Mouse (Mus musculus): Measurements from ENCODE around the gene Cdh23. TPM values are rescaled to one million over a fixed set of nuclear protein-coding genes. Genes with fewer than 3 reads are reported as not detected.

Cdh23 gene
- polyA plus RNA-seq, 1 experiment from 2014 or later: 6.9 TPM

DNA sequence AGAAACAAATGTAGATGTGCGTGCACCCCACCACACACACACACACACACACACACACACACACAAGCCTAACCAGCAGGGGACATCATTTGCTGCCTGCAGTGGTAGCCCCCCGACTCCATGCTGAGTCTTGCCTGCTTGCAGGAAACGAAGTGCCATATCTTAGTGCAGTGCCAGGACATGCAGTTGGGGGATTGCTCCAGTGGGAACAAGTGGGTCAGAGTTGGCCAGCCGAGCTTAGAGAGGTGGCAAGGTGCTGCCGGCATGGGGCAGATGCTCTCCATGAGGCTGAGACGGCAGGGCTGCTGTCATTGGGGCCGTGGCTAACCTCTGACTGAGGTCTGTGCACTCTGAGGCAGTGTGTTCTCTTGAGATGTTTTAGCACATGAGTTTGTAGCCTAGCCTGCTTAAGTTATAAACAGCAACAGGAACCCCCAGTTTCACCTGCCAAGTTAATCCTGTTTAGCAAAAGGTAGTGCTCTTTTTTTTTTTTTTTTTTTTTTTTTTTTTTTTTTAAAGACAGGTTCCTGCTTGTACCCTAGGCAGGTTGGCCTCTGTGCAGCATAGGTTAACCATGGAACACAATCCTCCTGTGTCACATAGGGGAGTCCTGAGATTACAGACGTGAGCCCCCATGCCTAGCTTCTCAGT is 416.9 kb downstream of the Cdh23 start:
- ATAC-seq (ENCODE audit: low FRiP score, low read depth): no peak
- H3K27ac ChIP-seq (replicated peaks): no peak overlapping the region

DNA sequence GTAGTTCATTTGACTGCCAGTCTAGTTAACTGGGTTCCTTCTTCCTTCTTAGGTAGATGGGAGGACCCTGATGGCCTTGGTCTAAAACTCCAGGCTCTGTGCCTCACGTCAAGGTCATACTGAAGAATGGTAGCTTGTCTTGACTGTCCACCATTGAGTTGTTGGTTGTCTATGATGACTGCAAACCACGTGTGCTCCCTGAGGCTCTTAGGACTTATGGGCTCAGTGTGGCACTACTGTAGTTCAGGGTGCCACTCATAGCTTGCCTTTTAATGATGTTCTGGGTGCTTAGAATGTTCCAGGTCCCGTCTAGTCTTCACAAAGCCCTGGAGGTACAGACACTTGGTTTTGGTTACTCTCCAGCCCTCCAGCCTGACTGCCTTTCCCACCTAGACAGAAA is 417.5 kb downstream of the Cdh23 start:
- ATAC-seq (ENCODE audit: low FRiP score, low read depth): no peak
- Histone ChIP-seq H3K4me3 (peak overlapping the region; percentile 66), H3K4me1 (replicated peaks) (peaks cover 54% of the 10 kb centered on the region), H3K9me3 (no peaks in the 10 kb centered on the region), H3K27me3 (no peaks in the 10 kb centered on the region), H3K36me3 (no peaks in the 10 kb centered on the region), H3K27ac (replicated peaks) (0 out of 2 replicates have a peak overlapping the region, but pooled peaks have one; percentile 5), H3K4me2 (peak overlapping the region; percentile 75), H3K9ac (peak overlapping the region; percentile 74; the same call in 1 of the 2 replicates)
- 73% methylated on average over 3 of the region's 3 CpGs for WGBS

More for the DNA sequence above, 416.9 kb downstream of the Cdh23 start:
- WGBS: 61% methylated on average over 8 of the region's 8 CpGs
- peak overlapping the region; percentile 75 for H3K4me2 ChIP-seq
- H3K4me3 ChIP-seq: peak overlapping the region; percentile 66
- H3K9me3 ChIP-seq: no peaks in the 10 kb centered on the region
- no peak overlapping the region for H3K9ac ChIP-seq
- no peaks in the 10 kb centered on the region for H3K27me3 ChIP-seq
- H3K4me1 ChIP-seq (replicated peaks): peaks cover 61% of the 10 kb centered on the region
- no peaks in the 10 kb centered on the region for H3K36me3 ChIP-seq

DNA sequence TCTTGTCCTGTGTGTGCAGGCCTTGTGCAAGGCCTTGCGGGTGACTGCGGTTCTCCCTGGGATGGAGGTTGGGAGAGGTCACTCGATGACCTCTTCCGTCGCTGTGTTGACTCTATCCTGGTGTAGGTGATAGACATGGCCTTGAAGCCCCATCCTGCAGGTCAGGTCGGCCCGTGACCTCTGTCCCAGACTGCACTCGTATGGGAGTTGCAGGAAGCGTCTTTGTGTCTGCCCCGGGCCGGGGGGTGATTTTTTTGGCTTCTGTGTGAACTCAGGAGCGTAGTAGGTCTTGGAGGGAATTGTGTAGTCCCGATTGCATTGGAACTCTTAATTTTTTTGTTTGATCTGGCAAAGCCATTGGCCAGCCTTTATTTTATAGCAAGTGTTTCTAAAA is 418.3 kb downstream of the Cdh23 start:
- Histone ChIP-seq H3K9me3 (no peaks in the 10 kb centered on the region), H3K4me2 (peak overlapping the region; percentile 75), H3K4me1 (replicated peaks) (peaks cover 47% of the 10 kb centered on the region), H3K9ac (peak overlapping the region; percentile 74), H3K36me3 (no peaks in the 10 kb centered on the region), H3K27me3 (no peaks in the 10 kb centered on the region), H3K27ac (replicated peaks) (peak overlapping the region; percentile 92), H3K4me3 (peak overlapping the region; percentile 66)
- 6% methylated on average over 13 of the region's 13 CpGs for WGBS
- ATAC-seq (ENCODE audit: low FRiP score, low read depth): no peak; the same call in 1 of the 2 replicates

DNA sequence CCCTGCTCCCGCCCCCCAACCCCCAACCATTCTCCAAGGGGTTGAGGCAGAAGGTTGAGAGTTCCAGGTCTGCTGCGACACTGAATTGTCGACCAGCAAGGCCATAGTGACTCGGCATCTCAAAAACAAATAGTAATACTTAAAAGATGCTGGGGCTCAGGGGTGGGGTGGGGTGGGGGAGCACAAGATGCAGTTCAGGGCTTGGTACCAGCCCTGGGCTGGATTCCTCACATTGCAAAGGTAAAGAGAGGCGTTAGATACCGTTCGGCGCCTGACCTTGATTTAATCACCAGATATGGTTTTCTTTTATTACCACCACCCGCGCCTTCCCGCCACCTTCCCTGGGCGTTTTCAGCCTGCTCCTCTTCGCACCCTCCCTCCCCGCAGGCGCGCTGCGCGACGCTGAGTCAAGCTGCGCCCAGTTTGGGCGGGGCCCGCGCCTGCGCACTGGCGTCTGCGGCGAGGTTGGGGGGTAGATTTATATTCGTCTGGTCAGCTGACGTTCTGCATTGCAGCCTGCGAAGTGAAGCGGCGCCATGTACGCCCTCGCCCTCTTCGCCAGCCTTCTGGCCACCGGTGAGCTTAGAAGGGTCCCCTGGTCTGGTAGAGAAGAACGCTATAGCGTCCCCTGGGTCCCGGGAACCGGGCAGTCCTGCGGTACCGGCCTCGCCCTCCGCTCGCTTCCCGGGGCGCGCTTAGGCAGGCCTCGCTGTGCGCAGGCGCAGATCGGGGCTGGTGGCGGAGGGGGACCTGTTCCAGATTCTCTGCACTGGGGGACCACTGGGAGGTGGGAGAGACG is 418.9 kb downstream of the Cdh23 start, which contains the start of gene Psap:
Gene Psap (plus strand): TSS at position 421 of the 799 bp plus-strand sequence.
- H3K4me2 ChIP-seq: peak within 1 kb of the TSS; percentile 75
- no peaks in the 10 kb centered on the region for H3K27me3 ChIP-seq
- WGBS: 2% methylated on average over 54 of the region's 54 CpGs
- H3K9ac ChIP-seq: peak within 1 kb of the TSS; percentile 74
- peak; percentile 93 for ATAC-seq (ENCODE audit: low FRiP score, low read depth)
- peaks cover 42% of the 10 kb centered on the region for H3K4me1 ChIP-seq (replicated peaks)
- H3K4me3 ChIP-seq: peak within 1 kb of the TSS; percentile 66
- H3K27ac ChIP-seq (replicated peaks): peak within 1 kb of the TSS; percentile 92
- no peaks in the 10 kb centered on the region for H3K9me3 ChIP-seq
- H3K36me3 ChIP-seq: no peaks in the 10 kb centered on the region

DNA sequence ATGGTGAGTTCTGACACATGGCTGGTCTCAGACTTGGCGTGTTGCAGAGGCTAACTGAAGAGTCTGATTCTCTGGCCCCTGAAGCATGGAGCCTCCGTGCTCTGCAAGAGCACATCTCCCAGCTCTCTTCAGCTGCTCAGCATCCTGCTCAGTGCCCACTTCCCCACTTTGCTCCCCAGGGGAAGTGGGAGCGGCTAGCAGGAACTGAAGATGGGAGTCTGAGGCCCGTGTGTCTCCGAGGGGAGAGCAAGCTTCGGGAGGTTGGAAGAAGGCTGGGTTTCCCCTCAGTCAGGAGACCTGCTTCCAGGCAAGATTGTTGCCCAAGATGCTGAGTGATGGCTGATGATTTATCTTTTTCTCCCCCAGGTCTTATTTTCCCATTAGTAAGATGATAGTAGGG is 422.9 kb downstream of the Cdh23 start:
- H3K9me3 ChIP-seq: no peaks in the 10 kb centered on the region
- no peak overlapping the region for H3K4me2 ChIP-seq
- H3K36me3 ChIP-seq: no peaks in the 10 kb centered on the region
- no peak overlapping the region for H3K9ac ChIP-seq
- no peaks in the 10 kb centered on the region for H3K27me3 ChIP-seq
- H3K27ac ChIP-seq (replicated peaks): no peak overlapping the region
- no peak overlapping the region for H3K4me3 ChIP-seq
- peaks cover 2% of the 10 kb centered on the region; the same call in 1 of the 2 replicates for H3K4me1 ChIP-seq (replicated peaks)
- 85% methylated on average over 6 of the region's 6 CpGs for WGBS
- no peak for ATAC-seq (ENCODE audit: low FRiP score, low read depth)

DNA sequence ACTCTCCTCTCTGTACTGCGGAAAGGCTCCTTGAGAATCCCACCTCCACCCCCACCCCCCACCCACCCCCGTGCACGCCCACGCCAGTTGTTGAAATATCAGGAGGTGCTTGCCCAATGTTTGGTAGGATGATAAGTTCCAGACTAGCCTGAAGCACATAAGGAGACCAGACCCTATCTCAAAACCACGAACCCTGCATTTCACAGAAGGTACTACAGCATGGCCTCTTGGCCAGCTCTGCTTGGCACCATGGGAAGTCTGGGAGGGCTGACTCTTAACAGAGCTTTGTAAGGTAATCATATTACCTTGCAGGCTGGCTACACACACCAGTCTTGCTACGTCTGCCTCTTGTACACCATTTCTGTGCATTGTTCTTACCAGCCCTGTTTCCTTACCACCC is 424.0 kb downstream of the Cdh23 start:
- H3K4me2 ChIP-seq: no peak overlapping the region
- no peak overlapping the region for H3K4me3 ChIP-seq
- no peak for ATAC-seq (ENCODE audit: low FRiP score, low read depth)
- H3K4me1 ChIP-seq (replicated peaks): no peaks in the 10 kb centered on the region
- H3K27ac ChIP-seq (replicated peaks): no peak overlapping the region
- 81% methylated on average over 6 of the region's 6 CpGs for WGBS
- no peaks in the 10 kb centered on the region for H3K27me3 ChIP-seq
- H3K9ac ChIP-seq: no peak overlapping the region
- H3K36me3 ChIP-seq: no peaks in the 10 kb centered on the region
- H3K9me3 ChIP-seq: no peaks in the 10 kb centered on the region

DNA sequence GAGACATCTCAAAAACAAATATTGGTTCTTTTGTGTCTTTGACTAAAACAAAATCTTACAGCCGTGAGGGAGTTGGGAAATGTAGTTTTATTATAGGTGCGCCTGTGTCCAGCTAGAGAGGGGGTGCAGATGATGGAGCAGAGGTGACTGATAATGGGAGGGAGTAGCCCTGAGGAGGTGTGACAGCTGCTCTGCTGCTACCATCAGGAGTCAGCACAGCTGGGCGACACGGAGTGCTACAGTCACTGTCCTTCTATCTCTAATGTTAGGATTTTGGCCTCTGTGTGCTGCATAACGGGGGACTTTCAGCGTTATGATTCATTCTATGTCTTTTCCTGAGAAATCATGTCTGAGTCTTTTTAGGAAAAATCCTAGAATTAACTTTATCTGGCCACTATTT is 425.3 kb downstream of the Cdh23 start:
- H3K36me3 ChIP-seq: no peaks in the 10 kb centered on the region
- no peak overlapping the region for H3K4me2 ChIP-seq
- no peaks in the 10 kb centered on the region for H3K4me1 ChIP-seq (replicated peaks)
- no peak overlapping the region for H3K27ac ChIP-seq (replicated peaks)
- no peaks in the 10 kb centered on the region for H3K9me3 ChIP-seq
- no peak overlapping the region for H3K9ac ChIP-seq
- ATAC-seq (ENCODE audit: low FRiP score, low read depth): no peak
- no peak overlapping the region for H3K4me3 ChIP-seq
- H3K27me3 ChIP-seq: no peaks in the 10 kb centered on the region
- WGBS: 84% methylated on average over 6 of the region's 6 CpGs

DNA sequence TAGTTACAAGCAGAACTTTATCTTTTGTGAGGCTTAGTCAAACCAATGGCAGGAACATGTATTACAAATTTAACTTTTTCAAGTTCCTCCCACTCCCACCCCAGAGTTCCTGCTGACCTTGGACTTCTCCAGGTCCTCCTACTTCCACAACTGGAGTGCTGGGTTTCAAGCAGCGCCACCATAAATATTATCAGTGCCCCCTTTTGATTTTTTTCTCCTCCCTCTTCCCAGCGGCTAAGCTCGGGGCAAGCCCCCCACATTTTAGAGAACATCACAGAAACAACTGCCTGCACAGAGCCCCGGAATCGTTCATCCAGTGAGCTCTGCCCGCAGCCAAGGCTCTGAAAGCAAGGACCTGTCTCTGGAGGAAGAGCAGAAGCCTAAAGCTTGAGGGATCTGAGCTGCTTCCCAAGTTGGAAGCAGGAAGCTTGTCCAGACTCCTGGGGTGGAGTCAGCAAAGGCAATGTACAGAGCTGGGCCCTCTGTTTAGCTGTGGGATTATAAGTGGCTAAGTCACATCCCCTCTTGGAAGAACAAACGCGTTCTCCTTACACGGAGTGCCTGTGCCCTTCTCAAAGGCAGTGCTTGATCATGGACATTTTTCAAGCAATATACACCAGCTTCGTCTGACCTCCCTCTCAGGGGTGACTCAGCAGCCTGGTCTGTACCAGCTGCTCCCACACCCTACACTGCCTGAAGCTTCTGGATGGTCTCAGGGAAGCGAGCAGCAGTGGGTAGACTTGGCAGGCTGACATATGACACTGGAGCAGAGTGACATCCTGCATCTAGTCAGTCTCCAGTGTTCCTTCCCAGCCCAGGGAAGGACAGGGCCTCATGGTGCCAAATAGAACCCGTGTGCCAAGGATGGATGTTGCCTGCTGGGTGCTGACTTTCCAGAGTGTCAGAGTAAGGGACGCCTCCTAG is 426.9 kb downstream of the Cdh23 start:
- ATAC-seq (ENCODE audit: low FRiP score, low read depth): no peak
- H3K4me1 ChIP-seq (replicated peaks): no peaks in the 10 kb centered on the region
- WGBS: 74% methylated on average over 13 of the region's 13 CpGs
- no peaks in the 10 kb centered on the region for H3K27me3 ChIP-seq
- H3K27ac ChIP-seq (replicated peaks): no peak overlapping the region
- no peak overlapping the region for H3K4me2 ChIP-seq
- H3K9ac ChIP-seq: no peak overlapping the region
- no peak overlapping the region for H3K4me3 ChIP-seq
- H3K36me3 ChIP-seq: no peaks in the 10 kb centered on the region
- H3K9me3 ChIP-seq: no peaks in the 10 kb centered on the region

DNA sequence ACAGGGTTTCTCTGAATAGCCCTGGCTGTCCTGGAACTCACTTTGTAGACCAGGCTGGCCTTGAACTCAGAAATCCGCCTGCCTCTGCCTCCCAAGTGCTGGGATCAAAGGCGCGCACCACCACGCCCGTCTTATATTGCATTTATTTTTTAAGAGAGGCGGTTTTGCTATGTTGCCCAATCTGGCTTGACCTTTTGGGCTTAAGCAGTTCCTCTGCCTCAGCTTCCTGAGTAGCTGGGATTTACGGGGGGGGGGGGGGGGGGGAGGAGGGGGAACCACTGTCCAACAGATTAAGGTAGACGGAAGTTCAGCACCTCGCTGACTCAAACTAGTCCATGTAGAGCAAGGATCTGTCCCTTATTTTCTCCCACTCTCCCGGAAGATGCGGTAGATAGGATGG is 427.6 kb downstream of the Cdh23 start:
- Histone ChIP-seq H3K9me3 (no peaks in the 10 kb centered on the region), H3K4me1 (replicated peaks) (no peaks in the 10 kb centered on the region), H3K27ac (replicated peaks) (no peak overlapping the region), H3K9ac (no peak overlapping the region), H3K27me3 (no peaks in the 10 kb centered on the region), H3K4me2 (no peak overlapping the region), H3K4me3 (no peak overlapping the region), H3K36me3 (no peaks in the 10 kb centered on the region)
- no peak for ATAC-seq (ENCODE audit: low FRiP score, low read depth)
- WGBS: 97% methylated on average over 10 of the region's 11 CpGs

DNA sequence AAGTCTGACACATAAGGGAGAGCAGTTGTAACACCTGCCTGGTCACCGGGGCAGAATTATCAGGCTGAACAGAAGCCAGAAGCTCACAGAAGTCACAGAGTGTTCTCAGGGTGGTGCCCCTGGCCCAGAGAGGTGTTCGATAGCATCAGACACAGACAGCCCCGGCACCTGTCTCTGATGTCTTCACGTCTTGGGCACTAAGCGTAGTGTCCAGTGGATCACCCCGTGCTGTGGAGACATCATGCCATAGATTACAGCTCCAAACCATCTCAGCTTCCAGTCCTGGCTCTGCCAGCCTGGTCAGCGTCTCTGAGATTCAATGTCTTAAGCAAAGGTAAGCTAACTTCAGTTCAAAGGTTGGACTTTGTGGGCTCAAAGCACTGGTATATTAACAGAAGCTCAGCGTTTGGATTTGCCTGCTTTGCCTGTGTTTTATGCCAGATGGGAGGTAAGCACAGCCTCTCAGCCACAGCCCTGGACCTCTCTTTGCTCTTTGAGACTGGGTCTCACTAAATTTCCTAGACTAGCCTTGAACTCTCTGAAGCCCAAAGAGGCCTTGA is 429.4 kb downstream of the Cdh23 start:
- no peak for ATAC-seq (ENCODE audit: low FRiP score, low read depth)
- Histone ChIP-seq H3K4me1 (replicated peaks) (peaks cover 5% of the 10 kb centered on the region; the same call in 1 of the 2 replicates), H3K9me3 (no peaks in the 10 kb centered on the region), H3K27ac (replicated peaks) (no peak overlapping the region), H3K9ac (no peak overlapping the region), H3K4me2 (no peak overlapping the region), H3K4me3 (no peak overlapping the region), H3K27me3 (no peaks in the 10 kb centered on the region), H3K36me3 (no peaks in the 10 kb centered on the region)
- 95% methylated on average over 8 of the region's 8 CpGs for WGBS

DNA sequence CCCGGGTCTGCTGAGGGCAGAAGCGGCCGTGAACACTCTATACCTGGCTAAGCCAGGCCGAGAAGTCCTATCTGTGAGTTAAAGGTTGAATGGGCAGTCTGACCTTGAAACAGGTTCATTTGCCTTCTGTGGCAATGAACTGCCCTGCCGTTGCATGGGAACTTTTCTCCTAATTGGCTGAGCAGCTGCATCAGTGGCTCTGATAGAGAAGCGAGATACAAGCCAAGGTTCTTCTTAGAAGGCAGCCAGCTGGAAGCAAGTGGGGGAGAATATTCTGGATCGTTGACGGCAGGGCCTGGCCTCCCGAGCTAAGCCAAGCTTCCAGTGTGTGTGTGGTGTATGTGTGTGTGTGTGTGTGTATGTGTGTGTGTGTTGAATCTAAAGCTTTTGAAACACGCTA is 431.0 kb downstream of the Cdh23 start:
- 70% methylated on average over 10 of the region's 10 CpGs for WGBS
- H3K4me1 ChIP-seq (replicated peaks): peaks cover 5% of the 10 kb centered on the region; the same call in 1 of the 2 replicates

More for the DNA sequence above, 431.0 kb downstream of the Cdh23 start:
- H3K4me3 ChIP-seq: no peak overlapping the region
- H3K9ac ChIP-seq: no peak overlapping the region
- H3K27ac ChIP-seq (replicated peaks): no peak overlapping the region
- no peak for ATAC-seq (ENCODE audit: low FRiP score, low read depth)
- H3K9me3 ChIP-seq: no peaks in the 10 kb centered on the region
- H3K27me3 ChIP-seq: no peaks in the 10 kb centered on the region
- H3K4me2 ChIP-seq: no peak overlapping the region
- H3K36me3 ChIP-seq: no peaks in the 10 kb centered on the region
